Mouse (Mus musculus) MEL (cell line): Measurements from ENCODE around the gene Tfdp2. TPM values are rescaled to one million over a fixed set of nuclear protein-coding genes. Genes with fewer than 3 reads are reported as not detected.

Experiments used
- DNase-seq: peaks from one replicate; pipeline ENCODE4 v3.0.0; 2011; ENCODE audit warnings: low read depth, low spot score
- H3K27ac ChIP-seq: 2 replicates; pipeline ENCODE4 v1.5.1; 2012; ENCODE audit warnings: low read depth, mild to moderate bottlenecking, control low read depth, low read length, moderate library complexity; ENCODE audit not compliant: control insufficient read depth
- H3K27me3 ChIP-seq, 2 experiments: fragments of 150-350 bp in 1 of 2; sonication (generic) in 1 of 2; 2 replicates each; pipeline ENCODE4 v1.6.1; 2012; ENCODE audit warnings: low read length in 2 of 2, mild to moderate bottlenecking in 2 of 2, improper control_type of control experiment in 1 of 2, moderate library complexity in 1 of 2; ENCODE audit not compliant: insufficient read depth in 2 of 2, control insufficient read depth in 1 of 2
- H3K36me3 ChIP-seq, 2 experiments: 2 replicates each; pipeline ENCODE4 v1.6.1; 2012 to 2014; ENCODE audit warnings: low read length in 2 of 2, improper control_type of control experiment in 1 of 2, inconsistent platforms in 1 of 2, mild to moderate bottlenecking in 1 of 2; ENCODE audit not compliant: insufficient read depth in 2 of 2, control insufficient read depth in 1 of 2
- H3K4me1 ChIP-seq, 2 experiments: fragments of 150-350 bp in 1 of 2; sonication (generic) in 1 of 2; 2 replicates each; pipeline ENCODE4 v1.6.1; 2012; ENCODE audit warnings: low read length in 2 of 2, improper control_type of control experiment in 1 of 2, mild to moderate bottlenecking in 1 of 2; ENCODE audit not compliant: insufficient read depth in 2 of 2, control insufficient read depth in 1 of 2
- H3K4me3 ChIP-seq, 2 experiments: fragments of 150-350 bp in 1 of 2; sonication (generic) in 1 of 2; 2 replicates each; pipeline ENCODE4 v1.5.1; 2012; ENCODE audit warnings: low read depth in 2 of 2, low read length in 2 of 2, mild to moderate bottlenecking in 2 of 2, moderate library complexity in 2 of 2, control low read depth in 1 of 2, improper control_type of control experiment in 1 of 2; ENCODE audit not compliant: control insufficient read depth in 1 of 2, insufficient read depth in 1 of 2
- H3K79me2 ChIP-seq: 2 replicates; pipeline ENCODE4 v1.6.1; 2012; ENCODE audit warnings: mild to moderate bottlenecking, low read length, moderate library complexity; ENCODE audit not compliant: control insufficient read depth, poor library complexity, insufficient read depth
- H3K9ac ChIP-seq: 2 replicates; pipeline ENCODE4 v1.6.1; 2012; ENCODE audit warnings: low read depth, mild to moderate bottlenecking, control low read depth, low read length, moderate library complexity; ENCODE audit not compliant: control insufficient read depth, poor library complexity, severe bottlenecking
- H3K9me3 ChIP-seq: fragments of 150-350 bp; sonication (generic); replicated peaks from 2 replicates; pipeline ENCODE4 v1.6.1; 2012; ENCODE audit warnings: mild to moderate bottlenecking, low read length, improper control_type of control experiment, moderate library complexity; ENCODE audit not compliant: insufficient read depth
- BHLHE40 ChIP-seq: IDR thresholded peaks from 2 replicates; pipeline ENCODE4 v1.6.1; 2012; ENCODE audit warnings: low read depth, mild to moderate bottlenecking, inconsistent platforms, low read length, improper control_type of control experiment, borderline replicate concordance
- CHD1 ChIP-seq: IDR thresholded peaks from 2 replicates; pipeline ENCODE4 v1.6.1; 2012; ENCODE audit warnings: low read depth, mild to moderate bottlenecking, inconsistent platforms, low read length, improper control_type of control experiment
- ELF1 ChIP-seq: IDR thresholded peaks from 2 replicates; pipeline ENCODE4 v1.6.1; 2014; ENCODE audit warnings: low read depth, mild to moderate bottlenecking, inconsistent platforms, low read length, improper control_type of control experiment, moderate library complexity
- GABPA ChIP-seq: IDR thresholded peaks from 2 replicates; pipeline ENCODE4 v1.6.1; 2012; ENCODE audit warnings: low read depth, mild to moderate bottlenecking, inconsistent platforms, low read length, improper control_type of control experiment, moderate library complexity
- GATA1 ChIP-seq: IDR thresholded peaks from 2 replicates; pipeline ENCODE4 v1.6.1; 2011; ENCODE audit warnings: low read depth, low read length, improper control_type of control experiment
- HCFC1 ChIP-seq: IDR thresholded peaks from 2 replicates; pipeline ENCODE4 v1.6.1; 2012; ENCODE audit warnings: low read depth, mild to moderate bottlenecking, inconsistent platforms, low read length, improper control_type of control experiment, moderate library complexity
- KAT2A ChIP-seq: conservative IDR thresholded peaks from 2 replicates; pipeline ENCODE4 v1.6.1; 2012; ENCODE audit warnings: low read depth, low read length, improper control_type of control experiment, inconsistent platforms
- MAFK ChIP-seq: IDR thresholded peaks from 2 replicates; pipeline ENCODE4 v1.6.1; 2011; ENCODE audit warnings: low read depth, mild to moderate bottlenecking, low read length, improper control_type of control experiment, borderline replicate concordance
- MAX ChIP-seq: IDR thresholded peaks from 2 replicates; pipeline ENCODE4 v1.6.1; 2011; ENCODE audit warnings: low read length, improper control_type of control experiment
- MAZ ChIP-seq: IDR thresholded peaks from 2 replicates; pipeline ENCODE4 v1.6.1; 2012; ENCODE audit warnings: low read depth, mild to moderate bottlenecking, inconsistent platforms, low read length, improper control_type of control experiment
- MXI1 ChIP-seq: IDR thresholded peaks from 2 replicates; pipeline ENCODE4 v1.6.1; 2011; ENCODE audit warnings: mild to moderate bottlenecking, low read depth, low read length, improper control_type of control experiment
- MYC ChIP-seq: IDR thresholded peaks from 2 replicates; pipeline ENCODE4 v1.6.1; 2011; ENCODE audit warnings: low read depth, mild to moderate bottlenecking, low read length, improper control_type of control experiment, moderate library complexity
- POLR2AphosphoS5 ChIP-seq: IDR thresholded peaks from 2 replicates; pipeline ENCODE4 v1.6.1; 2012; ENCODE audit warnings: low read depth, borderline replicate concordance, mild to moderate bottlenecking, inconsistent platforms, low read length, moderate library complexity, mixed read lengths
- RCOR1 ChIP-seq: IDR thresholded peaks from 2 replicates; pipeline ENCODE4 v1.6.1; 2012; ENCODE audit warnings: low read depth, mild to moderate bottlenecking, inconsistent platforms, low read length, improper control_type of control experiment
- SIN3A ChIP-seq: IDR thresholded peaks from 2 replicates; pipeline ENCODE4 v1.6.1; 2012; ENCODE audit warnings: low read length, improper control_type of control experiment, inconsistent platforms
- TAL1 ChIP-seq: IDR thresholded peaks from 2 replicates; pipeline ENCODE4 v1.6.1; 2012; ENCODE audit warnings: mild to moderate bottlenecking, inconsistent platforms, low read length, moderate library complexity, mixed read lengths
- TBP ChIP-seq: IDR thresholded peaks from 2 replicates; pipeline ENCODE4 v1.8.0; 2011; ENCODE audit warnings: low read depth, low read length, improper control_type of control experiment
- TCF12 ChIP-seq: IDR thresholded peaks from 2 replicates; pipeline ENCODE4 v1.6.1; 2014; ENCODE audit warnings: low read depth, mild to moderate bottlenecking, inconsistent platforms, low read length, improper control_type of control experiment, moderate library complexity
- UBTF ChIP-seq: IDR thresholded peaks from 2 replicates; pipeline ENCODE4 v1.6.1; 2012; ENCODE audit warnings: low read depth, mild to moderate bottlenecking, inconsistent platforms, low read length, improper control_type of control experiment, moderate library complexity, borderline replicate concordance; ENCODE audit not compliant: insufficient read depth
- polyA plus RNA-seq, 2 experiments: library from polyadenylated mRNA; stranded (reverse) in 1 of 2; unstranded in 1 of 2; fragments of >175 nt in 1 of 2; fragments of >200 nt in 1 of 2; gene quantifications; 2 replicates each; pipeline versions ENCODE4 v1.2.1 to v1.2.4; 2012; ENCODE audit warnings: low replicate concordance in 2 of 2, low read depth in 1 of 2; ENCODE audit not compliant: insufficient read length in 2 of 2, insufficient read depth in 1 of 2, missing spikeins in 1 of 2
- total RNA-seq: library from RNA; depleted of rRNA; stranded (reverse); fragments of 300-350 nt; gene quantifications from 2 replicates; pipeline ENCODE4 v1.2.3, GENCODE M21; 2012

Tfdp2 gene
- total and polyA plus RNA-seq, 3 experiments = 7.7 to 15.4 TPM; not detected in 1

DNA sequence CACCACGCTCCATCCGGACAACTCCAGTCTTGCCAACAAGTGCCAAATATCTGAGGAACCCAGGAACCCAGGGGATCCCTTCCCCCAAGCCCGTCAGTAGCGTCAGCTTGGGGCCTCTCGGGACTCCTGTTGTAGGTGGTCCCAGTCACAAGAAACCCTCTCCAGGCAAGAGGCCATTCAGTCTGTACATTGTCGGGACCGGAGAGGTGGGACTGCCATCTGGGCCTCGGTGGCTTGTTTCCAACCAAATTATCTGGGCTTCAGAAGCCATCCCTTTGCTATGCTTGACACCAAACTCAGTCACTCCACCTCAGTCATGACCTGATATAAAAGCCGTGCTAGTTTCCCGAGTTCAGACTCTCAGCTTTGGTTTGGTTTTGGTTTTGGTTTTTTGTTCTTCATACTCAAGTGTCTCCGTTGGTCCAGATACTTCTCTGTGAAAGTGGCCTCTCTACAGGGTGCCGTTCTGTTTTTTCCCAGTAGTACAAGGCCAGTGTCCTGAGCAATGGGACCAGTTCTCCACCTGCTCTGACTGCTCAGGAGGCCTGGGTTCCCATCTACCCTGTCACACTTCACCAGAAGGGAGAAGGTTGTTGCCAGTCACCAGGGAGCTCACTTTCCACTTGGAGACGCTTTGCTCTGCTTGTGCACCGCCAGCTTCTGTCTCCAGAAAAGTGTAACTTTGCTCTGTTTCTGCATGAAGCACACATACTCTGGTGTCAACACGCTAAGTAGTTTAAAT lies 126.5 kb downstream of the Tfdp2 start:
- no peak for DNase-seq
- Histone ChIP-seq H3K79me2 (no peaks in the 10 kb centered on the region), H3K9ac (no peak overlapping the region), H3K9me3 (no peaks in the 10 kb centered on the region), H3K27ac (no peak overlapping the region)
- TF ChIP-seq MAFK = no peak
- TF ChIP-seq RCOR1 = no peak
- TF ChIP-seq TCF12 = no peak
- TF ChIP-seq HCFC1 = no peak
- no peak for TF ChIP-seq BHLHE40
- no peak for TF ChIP-seq ELF1
- no peak for TF ChIP-seq MAX
- TF ChIP-seq, all 39 proteins: peak for 0
- Histone ChIP-seq H3K4me1 (no peaks in the 10 kb centered on the region), H3K36me3 (no peaks in the 10 kb centered on the region), H3K27me3 (no peaks in the 10 kb centered on the region), H3K4me3 (no peak overlapping the region)

DNA sequence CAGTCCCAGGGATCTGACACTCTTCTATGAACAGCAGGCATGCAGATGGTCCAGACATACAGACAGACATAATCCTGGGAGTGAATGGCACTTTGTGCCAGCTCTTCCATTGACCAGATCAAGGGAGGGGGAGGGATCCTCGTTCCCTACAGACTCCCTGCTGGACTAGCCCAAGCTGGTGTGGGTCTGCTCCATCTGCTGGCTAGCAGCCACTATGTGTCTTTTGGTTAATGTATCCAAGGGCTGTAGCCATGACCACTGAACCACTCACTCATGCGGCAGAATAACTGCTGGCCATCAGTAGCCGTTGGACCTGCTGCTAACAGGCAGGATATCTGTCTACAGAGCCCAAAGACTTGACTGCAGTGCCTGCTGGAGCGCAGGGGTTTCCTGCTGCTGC lies 128.4 kb downstream of the Tfdp2 start:
- Histone ChIP-seq H3K4me1 (no peaks in the 10 kb centered on the region), H3K9me3 (no peaks in the 10 kb centered on the region), H3K27ac (no peak overlapping the region), H3K9ac (no peak overlapping the region), H3K36me3 (no peaks in the 10 kb centered on the region), H3K27me3 (no peaks in the 10 kb centered on the region), H3K4me3 (no peak overlapping the region), H3K79me2 (no peaks in the 10 kb centered on the region)
- DNase-seq = no peak
- TF ChIP-seq TAL1 (no peak), POLR2AphosphoS5 (no peak), CHD1 (no peak), TBP (no peak), GATA1 (no peak), MAZ (no peak), UBTF (no peak), MAX (no peak), BHLHE40 (no peak), RCOR1 (no peak), MXI1 (no peak), MYC (no peak), SIN3A (no peak), KAT2A (no peak), GABPA (no peak)
